Mouse (Mus musculus): ENCODE results near the gene Stat3. TPM values are rescaled to one million over a fixed set of nuclear protein-coding genes. Genes with fewer than 3 reads are reported as not detected.

Gene Stat3
- total RNA-seq, 2 experiments from 2014 or later: 32.1 to 36.7 TPM

- intact Hi-C loops (cut with DNase I): no loop called here
These were observed 68.4 kb downstream of the Stat3 start for GRCm38 (mm10) chr11:100870968-100871350.

GRCm38 (mm10) chr11:100870256-100870967 is 68.9 kb downstream of the Stat3 start:
- intact Hi-C loops (cut with DNase I): no loop called here
- DNase-seq (ENCODE audit: extremely low spot score in 1 of 2, low spot score in 2 of 2): peak in 1 of 2 experiments; percentile 13

More at GRCm38 (mm10) chr11:100870968-100871350, 68.4 kb downstream of the Stat3 start:
- no peak for DNase-seq (ENCODE audit: extremely low spot score in 1 of 2, low spot score in 2 of 2)

- intact Hi-C loops (cut with DNase I): no loop called here
- DNase-seq (ENCODE audit: extremely low spot score in 1 of 2, low spot score in 2 of 2): no peak
These were observed 73.7 kb downstream of the Stat3 start for GRCm38 (mm10) chr11:100865618-100866017.

DNA sequence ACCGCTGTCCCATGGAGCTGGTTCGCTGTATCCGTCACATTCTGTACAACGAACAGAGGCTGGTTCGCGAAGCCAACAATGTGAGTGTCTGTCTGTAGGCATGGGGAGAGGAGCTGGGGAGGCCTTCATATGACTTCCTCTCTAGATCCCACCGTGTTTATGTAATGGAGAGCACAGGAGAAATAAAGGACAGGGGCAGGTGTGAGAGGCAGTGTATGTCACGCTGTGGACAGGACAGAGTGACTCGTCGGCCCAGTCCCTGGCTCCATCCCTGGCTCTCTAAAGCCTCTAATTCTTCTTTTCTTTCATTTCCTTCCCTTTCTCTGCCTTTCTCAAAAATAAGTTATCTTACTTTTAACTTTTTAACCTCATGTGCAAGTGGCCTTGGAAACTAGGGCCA is 76.2 kb downstream of the Stat3 start:
- DNase-seq (ENCODE audit: extremely low spot score in 1 of 2, low spot score in 2 of 2): no peak
- intact Hi-C loops (cut with DNase I): no loop called here

DNA sequence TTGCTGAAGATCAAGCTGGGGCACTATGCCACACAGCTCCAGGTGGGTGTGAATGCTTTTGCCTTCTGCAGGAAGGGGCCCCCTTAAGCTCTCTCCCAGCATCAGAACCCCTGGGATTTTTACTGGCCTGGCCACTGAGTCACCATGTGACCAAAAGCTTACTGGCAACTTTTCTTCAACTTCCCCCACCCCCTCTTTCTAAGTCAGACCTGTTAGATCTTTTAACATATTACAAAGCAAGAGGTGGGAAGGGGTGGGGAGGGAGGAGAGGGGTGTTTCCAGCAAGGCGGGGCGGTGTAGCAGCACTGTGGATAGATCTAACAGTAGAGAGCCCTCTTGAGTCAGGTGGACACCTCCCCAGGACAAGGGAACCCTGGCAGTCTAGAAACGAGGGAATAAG is 77.5 kb downstream of the Stat3 start:
- DNase-seq (ENCODE audit: extremely low spot score in 1 of 2, low spot score in 2 of 2): no peak
- intact Hi-C loops (cut with DNase I): no loop called here

DNA sequence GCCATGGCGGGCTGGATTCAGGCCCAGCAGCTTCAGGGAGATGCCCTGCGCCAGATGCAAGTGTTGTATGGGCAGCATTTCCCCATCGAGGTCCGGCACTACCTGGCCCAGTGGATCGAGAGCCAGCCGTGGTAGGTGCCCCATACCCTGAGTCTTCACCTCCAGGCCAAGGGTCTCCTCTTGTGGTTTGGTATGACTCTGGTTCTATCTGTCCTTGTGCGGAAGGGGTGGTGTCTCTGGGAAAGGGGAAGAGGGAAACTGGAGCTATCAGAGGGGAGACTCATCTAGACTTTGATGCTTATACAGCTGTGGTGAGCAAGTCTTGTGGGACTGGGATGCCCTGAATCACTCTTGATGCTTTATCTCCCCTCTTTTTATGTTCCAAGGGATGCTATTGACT is 78.0 kb downstream of the Stat3 start:
- no peak for DNase-seq (ENCODE audit: extremely low spot score in 1 of 2, low spot score in 2 of 2)
- intact Hi-C loops (cut with DNase I): no loop called here

GRCm38 (mm10) chr11:100860198-100861048 is 78.9 kb downstream of the Stat3 start:
- DNase-seq (ENCODE audit: extremely low spot score in 1 of 2, low spot score in 2 of 2): peak; percentile 24 to 88
- intact Hi-C loops (cut with DNase I): no loop called here

GRCm38 (mm10) chr11:100859579-100860075 is 79.7 kb downstream of the Stat3 start:
- intact Hi-C loops (cut with DNase I): no loop called here
- DNase-seq (ENCODE audit: extremely low spot score in 1 of 2, low spot score in 2 of 2): no peak

DNA sequence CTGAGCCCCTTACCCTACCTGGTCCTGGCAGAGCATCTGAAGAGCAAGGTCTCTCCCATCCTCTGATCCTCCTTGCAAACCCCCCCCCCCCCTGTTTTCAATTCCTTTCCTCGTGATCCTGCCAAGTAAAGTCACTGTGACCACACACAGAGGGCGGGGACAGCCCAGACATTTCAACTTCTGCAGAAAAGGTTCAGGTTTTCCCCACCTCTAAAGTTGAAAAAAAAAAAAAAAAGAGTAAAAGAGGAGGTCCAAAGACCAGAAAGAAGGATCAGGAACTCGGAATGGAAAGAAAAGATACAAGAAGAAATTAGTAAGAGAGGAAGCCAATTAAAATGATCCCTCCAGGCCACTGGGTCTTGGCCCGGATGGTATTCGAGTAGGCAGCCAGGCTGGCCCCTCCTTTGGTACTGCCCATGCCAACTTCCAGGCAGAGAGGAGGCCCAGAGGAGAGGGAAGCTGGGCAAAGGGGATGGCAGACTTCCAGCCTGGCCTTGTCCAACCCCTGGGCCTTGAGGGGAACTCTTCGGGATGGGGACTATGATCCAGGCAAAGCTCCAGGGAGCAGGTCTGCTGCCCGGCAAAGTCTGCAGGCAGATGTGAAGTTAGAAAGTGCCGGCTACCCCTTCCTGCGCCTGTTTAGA is 80.3 kb downstream of the Stat3 start, which contains the start of gene Stat5a:
Gene Stat5a, plus strand, starts transcription at position 417 of the 644 bp plus-strand sequence.
- intact Hi-C loops (cut with DNase I): no loop called here
- peak; percentile 49 to 62 for DNase-seq (ENCODE audit: extremely low spot score in 1 of 2, low spot score in 2 of 2)

GRCm38 (mm10) chr11:100857960-100858359 is 81.4 kb downstream of the Stat3 start:
- DNase-seq (ENCODE audit: extremely low spot score in 1 of 2, low spot score in 2 of 2): no peak
- intact Hi-C loops (cut with DNase I): no loop called here

DNA sequence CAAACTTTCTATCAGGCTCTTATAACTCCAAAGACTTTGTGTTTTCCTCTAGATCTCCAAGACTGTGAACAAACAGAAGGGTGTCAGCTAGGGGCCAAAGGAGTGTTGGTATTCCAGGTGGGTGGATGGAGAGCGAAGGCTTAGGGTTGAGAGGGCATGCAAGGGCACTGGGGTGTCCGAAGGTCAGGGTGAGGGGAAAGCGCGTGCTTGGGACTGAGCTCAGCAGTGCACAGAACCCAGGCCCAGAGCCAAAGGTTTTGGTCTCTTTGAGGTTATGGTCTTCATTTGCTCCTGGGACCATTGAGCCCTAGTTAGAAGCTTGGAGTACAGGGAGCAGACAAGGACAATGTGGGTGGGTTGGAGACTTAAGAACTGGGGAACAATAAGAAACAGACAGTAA is 84.2 kb downstream of the Stat3 start:
- intact Hi-C loops (cut with DNase I): no loop called here
- DNase-seq (ENCODE audit: extremely low spot score in 1 of 2, low spot score in 2 of 2): no peak

- DNase-seq (ENCODE audit: extremely low spot score in 1 of 2, low spot score in 2 of 2): no peak
- intact Hi-C loops (cut with DNase I): loop anchor here (5.0 kb wide), 1 partner anchor 77 kb away; no protein-coding TSS in a partner anchor
These were observed 85.1 kb downstream of the Stat3 start for GRCm38 (mm10) chr11:100854268-100854667.

GRCm38 (mm10) chr11:100853018-100853417 is 86.3 kb downstream of the Stat3 start:
- intact Hi-C loops (cut with DNase I): loop anchor here (5.0 kb wide), 1 partner anchor 76 kb away; no protein-coding TSS in a partner anchor
- DNase-seq (ENCODE audit: extremely low spot score in 1 of 2, low spot score in 2 of 2): no peak

DNA sequence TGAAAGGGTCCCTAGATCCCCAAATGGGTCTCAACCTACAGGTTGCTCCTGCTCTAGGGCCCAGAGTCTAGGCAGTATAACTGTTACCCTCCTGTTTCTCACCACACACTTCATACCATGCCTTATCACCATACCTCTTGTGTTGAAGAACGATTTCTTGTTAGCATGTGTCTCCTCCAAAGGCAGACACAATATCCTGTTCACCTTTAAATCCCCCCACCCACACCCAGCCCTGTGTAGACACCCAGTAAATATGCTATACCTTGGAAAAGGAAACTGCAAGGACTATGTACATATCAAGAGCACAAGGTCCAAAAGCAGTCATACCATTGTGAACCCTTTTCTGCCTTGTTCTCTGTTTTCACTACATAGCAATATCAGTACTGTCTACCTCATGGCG is 87.3 kb downstream of the Stat3 start:
- DNase-seq (ENCODE audit: extremely low spot score in 1 of 2, low spot score in 2 of 2): no peak
- intact Hi-C loops (cut with DNase I): loop anchor here (5.0 kb wide), 1 partner anchor 75 kb away; no protein-coding TSS in a partner anchor

DNA sequence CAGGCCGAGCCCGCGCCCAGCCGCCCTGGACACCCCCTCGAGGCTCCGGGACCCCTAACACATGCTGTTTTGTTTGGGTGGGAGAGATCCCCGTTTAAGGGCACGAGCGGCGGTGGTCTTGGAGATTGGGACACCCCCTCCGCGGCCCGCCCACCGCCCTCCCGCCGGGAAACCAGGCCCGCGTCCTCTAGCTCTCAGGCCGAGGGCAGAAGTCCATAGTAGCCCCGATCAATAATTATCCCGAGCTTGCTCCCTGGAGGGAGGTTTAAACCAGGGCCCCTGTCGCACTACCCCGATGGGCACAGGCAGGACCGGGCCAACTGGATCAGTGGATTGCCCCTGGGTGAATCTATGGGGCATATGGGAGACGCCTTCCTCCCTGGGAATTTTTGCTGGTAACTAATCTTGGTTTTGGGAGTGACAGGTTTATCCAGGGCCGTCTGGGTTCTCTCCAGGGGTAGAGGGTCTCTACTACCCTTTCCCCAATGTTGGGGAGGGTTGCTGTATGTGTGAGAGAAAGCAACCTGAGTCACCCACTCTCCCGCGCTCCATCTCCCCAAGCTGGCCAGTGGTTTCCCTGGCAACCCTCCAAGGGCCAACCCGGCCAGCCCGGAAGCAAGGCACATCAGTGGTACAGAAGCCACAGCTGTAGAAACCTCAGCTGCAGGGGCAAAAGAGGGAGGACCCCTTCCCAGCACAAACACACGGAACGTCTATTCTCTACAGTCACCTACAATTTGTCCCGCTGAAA is 88.4 kb downstream of the Stat3 start:
- intact Hi-C loops (cut with DNase I): loop anchor here (5.0 kb wide), 1 partner anchor 74 kb away; no protein-coding TSS in a partner anchor
- peak in 1 of 2 experiments; percentile 73 for DNase-seq (ENCODE audit: extremely low spot score in 1 of 2, low spot score in 2 of 2)

DNA sequence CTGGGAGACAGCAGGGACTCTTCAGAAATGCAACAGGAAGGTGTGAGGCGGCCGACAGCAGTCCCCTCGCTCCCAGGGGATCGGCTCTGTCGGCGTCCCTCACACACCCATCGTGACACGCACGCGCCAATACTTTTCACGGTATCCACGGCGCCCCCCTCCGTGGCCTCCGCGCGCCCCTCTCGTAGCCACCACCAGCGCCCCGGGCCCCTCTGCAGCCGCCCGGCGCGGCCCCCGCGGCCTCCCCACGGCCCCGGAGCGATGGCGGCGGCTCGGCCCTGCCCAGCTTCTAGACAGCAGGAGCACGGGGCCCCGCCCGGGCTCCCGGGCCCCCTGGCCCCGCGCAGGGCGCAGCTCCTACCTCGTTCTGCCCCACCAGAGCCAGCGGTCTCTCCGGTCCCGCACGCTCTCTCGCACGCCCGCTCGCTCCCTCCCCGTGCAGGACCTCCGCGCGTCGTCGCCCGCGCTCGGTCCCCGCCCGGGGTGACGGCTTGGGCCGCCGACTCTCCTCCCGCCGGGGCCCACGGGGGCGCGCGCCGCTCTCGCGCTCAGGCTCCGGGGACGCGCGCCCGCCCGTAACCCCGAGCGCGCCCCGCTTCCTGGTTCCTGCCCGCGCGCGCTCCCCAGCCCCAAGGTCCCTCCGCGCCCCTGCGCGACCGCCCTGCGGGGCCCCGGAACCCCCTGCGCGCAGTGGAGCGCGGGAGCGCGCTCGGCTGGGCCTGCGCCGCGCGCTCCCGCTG is 89.1 kb downstream of the Stat3 start, which contains the start of gene Stat5b:
Gene Stat5b, minus strand, starts transcription at position 687 of the 740 bp plus-strand sequence.
- intact Hi-C loops (cut with DNase I): loop anchor here (5.0 kb wide), 1 partner anchor 73 kb away; no protein-coding TSS in a partner anchor
- peak in 1 of 2 experiments; percentile 88 for DNase-seq (ENCODE audit: extremely low spot score in 1 of 2, low spot score in 2 of 2)

DNA sequence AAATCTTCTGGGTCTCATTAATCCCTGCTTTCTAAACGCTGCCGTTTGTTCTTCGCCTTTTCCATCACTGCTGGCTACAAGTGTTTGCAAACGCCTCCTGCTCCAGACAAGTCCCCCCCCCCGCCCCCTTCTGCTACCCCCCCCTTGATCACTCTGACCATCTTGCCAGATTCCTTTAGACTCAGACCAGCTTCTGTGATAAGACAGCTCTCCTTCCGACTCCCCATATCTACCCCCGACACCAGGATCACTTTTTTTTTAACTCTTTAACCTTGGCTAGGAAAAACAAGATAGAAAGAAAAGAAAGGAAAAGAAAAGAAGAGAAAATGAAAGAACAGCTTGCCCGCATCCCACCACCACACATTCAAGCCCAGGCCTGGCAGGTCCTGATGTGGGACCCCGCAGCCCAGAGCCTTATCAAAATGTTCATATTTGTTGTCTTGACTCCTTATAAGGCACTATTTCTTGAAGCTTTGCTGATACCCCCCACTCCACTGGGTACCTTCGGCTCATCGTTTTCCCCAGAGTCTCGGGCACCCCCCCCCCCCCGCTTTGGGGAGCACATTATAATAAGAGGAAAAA is 89.8 kb downstream of the Stat3 start:
- intact Hi-C loops (cut with DNase I): loop anchor here (5.0 kb wide), 1 partner anchor 72 kb away; no protein-coding TSS in a partner anchor
- no peak for DNase-seq (ENCODE audit: extremely low spot score in 1 of 2, low spot score in 2 of 2)

Data from left cerebral cortex, postnatal 10 days (tissue).